Mouse (Mus musculus) heart, embryonic 11.5 days (tissue): Measurements from ENCODE around the gene Ssu72. TPM values are rescaled to one million over a fixed set of nuclear protein-coding genes. Genes with fewer than 3 reads are reported as not detected.
"Not testable (repeated sequence)": the region's sequence is repeated elsewhere in the genome, so short reads cannot be mapped to it uniquely, and the experiment has no call there.

ENCODE experiments used
- ATAC-seq: fragments of 200-750 bp; cut with Nextera tagmentation; replicated peaks from 2 replicates; pipeline ENCODE4 v1.8.0; 2017; ENCODE audit warnings: moderate library complexity; ENCODE audit not compliant: insufficient number of reproducible peaks, low FRiP score, low TSS enrichment
- H3K27ac ChIP-seq: fragments of 300-500 bp; sonication (generic); 2 replicates; pipeline ENCODE4 v1.5.1; 2014; ENCODE audit warnings: mild to moderate bottlenecking, low read depth, low read length
- H3K27me3 ChIP-seq: fragments of 300-500 bp; sonication (generic); 2 replicates; pipeline ENCODE4 v1.6.1; 2014; ENCODE audit warnings: mild to moderate bottlenecking, low read length, mixed read lengths; ENCODE audit not compliant: control insufficient read depth, insufficient read depth
- H3K36me3 ChIP-seq: fragments of 300-500 bp; sonication (generic); 2 replicates; pipeline ENCODE4 v1.6.1; 2014; ENCODE audit warnings: mild to moderate bottlenecking, low read length, moderate library complexity, mixed read lengths; ENCODE audit not compliant: control insufficient read depth, insufficient read depth
- H3K4me1 ChIP-seq: fragments of 300-500 bp; sonication (generic); 2 replicates; pipeline ENCODE4 v1.6.1; 2014; ENCODE audit warnings: low read length; ENCODE audit not compliant: control insufficient read depth, insufficient read depth
- H3K4me2 ChIP-seq: fragments of 300-500 bp; sonication (generic); 2 replicates; pipeline ENCODE4 v1.6.1; 2014; ENCODE audit warnings: mild to moderate bottlenecking, moderate library complexity
- H3K4me3 ChIP-seq: fragments of 300-500 bp; sonication (generic); 2 replicates; pipeline ENCODE4 v1.5.1; 2014; ENCODE audit warnings: low read depth, low read length
- H3K9ac ChIP-seq: fragments of 300-500 bp; sonication (generic); 2 replicates; pipeline ENCODE4 v1.6.1; 2014; ENCODE audit warnings: mild to moderate bottlenecking, low read depth, low read length, moderate library complexity
- H3K9me3 ChIP-seq: fragments of 300-500 bp; sonication (generic); replicated peaks from 2 replicates; pipeline ENCODE4 v1.6.1; 2016; ENCODE audit warnings: low read length; ENCODE audit not compliant: control insufficient read depth
- WGBS: fragments of 180-500 bp; shearing (Covaris S2); extraction: QIAGEN DNeasy Blood & Tissue Kit; methylation state at CpG from one replicate; pipeline ENCODE4 v1.1.7; 2014; ENCODE audit not compliant: insufficient replicate concordance; 5-methylcytosine and 5-hydroxymethylcytosine counted together
- polyA plus RNA-seq: library from polyadenylated mRNA; unstranded; fragments of >200 nt; fragmentation: Nextera tagmentation; extraction: Ambion mirVana; gene quantifications from 2 replicates; pipeline ENCODE4 v1.2.1, GENCODE M21; 2014

The Ssu72 gene
- polyA plus RNA-seq, 1 experiment from 2014 or later: 128 TPM

DNA sequence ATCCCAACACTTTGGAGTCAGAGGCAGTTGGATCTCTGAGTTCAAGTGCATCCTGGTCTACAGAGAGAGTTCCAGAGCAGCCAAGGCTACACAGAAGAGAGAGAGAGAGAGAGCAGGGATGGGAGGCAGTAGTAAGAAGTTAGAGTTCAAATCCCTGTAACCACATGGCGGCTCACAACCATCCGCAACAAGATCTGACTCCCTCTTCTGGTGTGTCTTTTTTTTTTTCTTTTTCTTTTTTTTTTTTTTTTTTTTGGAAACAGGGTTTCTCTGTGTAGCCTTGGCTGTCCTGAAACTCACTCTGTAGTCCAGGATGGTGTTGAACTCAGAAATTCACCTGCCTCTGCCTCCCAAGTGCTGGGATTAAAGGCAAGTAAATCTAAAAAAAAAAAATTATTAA, 32.5 kb upstream of the Ssu72 start:
- Histone ChIP-seq H3K4me2 (no peak overlapping the region), H3K36me3 (no peaks in the 10 kb centered on the region), H3K27ac (no peak overlapping the region), H3K27me3 (no peaks in the 10 kb centered on the region), H3K9ac (no peak overlapping the region), H3K4me3 (no peak overlapping the region), H3K9me3 (no peaks in the 10 kb centered on the region), H3K4me1 (peaks cover 6% of the 10 kb centered on the region)
- no peak for ATAC-seq
- 53% methylated on average over 2 of the region's 2 CpGs for WGBS

DNA sequence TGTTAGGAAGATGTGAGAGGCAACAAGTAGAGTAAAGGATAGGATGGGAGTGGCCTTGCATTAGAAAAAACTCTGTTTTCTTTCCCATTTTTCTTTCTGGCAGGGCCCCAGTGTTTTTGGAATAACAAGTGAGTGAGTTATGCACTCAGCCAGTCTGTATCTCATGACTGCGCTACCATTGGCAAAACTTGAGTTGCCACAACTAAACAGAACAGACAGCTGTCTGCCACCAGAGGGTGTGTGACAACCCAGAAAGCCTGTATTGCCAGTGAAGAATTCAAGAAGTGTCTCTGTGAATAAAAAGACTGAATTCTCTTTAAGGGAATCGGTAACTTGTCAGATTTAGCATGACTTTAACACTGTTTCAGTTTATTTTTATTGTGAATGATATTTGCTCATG, 28.6 kb upstream of the Ssu72 start:
- 79% methylated on average over 2 of the region's 2 CpGs for WGBS
- H3K36me3 ChIP-seq: no peaks in the 10 kb centered on the region
- H3K27me3 ChIP-seq: no peaks in the 10 kb centered on the region
- no peak for ATAC-seq
- no peak overlapping the region for H3K4me3 ChIP-seq
- H3K4me2 ChIP-seq: no peak overlapping the region
- no peaks in the 10 kb centered on the region for H3K4me1 ChIP-seq
- H3K9me3 ChIP-seq: no peaks in the 10 kb centered on the region
- no peak overlapping the region for H3K27ac ChIP-seq
- no peak overlapping the region for H3K9ac ChIP-seq

DNA sequence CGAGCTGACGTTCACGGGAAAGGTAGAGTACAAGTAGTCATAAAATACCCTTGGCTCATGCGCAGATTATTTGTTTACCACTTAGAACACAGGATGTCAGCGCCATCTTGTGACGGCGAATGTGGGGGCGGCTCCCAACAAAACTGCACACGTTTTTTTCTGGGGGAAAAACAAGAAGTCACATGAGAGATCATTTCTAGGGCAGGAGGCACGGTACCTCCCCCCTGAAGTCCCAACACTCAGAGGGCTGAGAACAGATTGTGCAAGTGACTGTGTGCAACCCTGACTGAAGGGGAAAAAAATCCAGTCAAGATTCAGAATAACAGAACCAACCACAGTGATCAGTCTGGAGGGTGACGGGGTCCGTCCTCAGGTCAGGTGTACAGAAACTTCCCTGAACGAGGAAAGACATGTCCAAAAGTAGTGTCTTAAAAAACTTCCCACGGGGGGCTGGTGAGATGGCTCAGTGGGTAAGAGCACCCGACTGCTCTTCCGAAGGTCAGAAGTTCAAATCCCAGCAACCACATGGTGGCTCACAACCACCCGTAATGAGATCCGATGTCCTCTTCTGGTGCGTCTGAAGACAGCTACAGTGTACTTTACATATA, 20.8 kb upstream of the Ssu72 start:
- H3K4me2 ChIP-seq, H3K36me3 ChIP-seq, ATAC-seq, H3K27me3 ChIP-seq, H3K9me3 ChIP-seq, H3K4me1 ChIP-seq, H3K9ac ChIP-seq, H3K27ac ChIP-seq, H3K4me3 ChIP-seq: not testable (repeated sequence)
- WGBS: 83% methylated on average over 16 of the region's 19 CpGs

DNA sequence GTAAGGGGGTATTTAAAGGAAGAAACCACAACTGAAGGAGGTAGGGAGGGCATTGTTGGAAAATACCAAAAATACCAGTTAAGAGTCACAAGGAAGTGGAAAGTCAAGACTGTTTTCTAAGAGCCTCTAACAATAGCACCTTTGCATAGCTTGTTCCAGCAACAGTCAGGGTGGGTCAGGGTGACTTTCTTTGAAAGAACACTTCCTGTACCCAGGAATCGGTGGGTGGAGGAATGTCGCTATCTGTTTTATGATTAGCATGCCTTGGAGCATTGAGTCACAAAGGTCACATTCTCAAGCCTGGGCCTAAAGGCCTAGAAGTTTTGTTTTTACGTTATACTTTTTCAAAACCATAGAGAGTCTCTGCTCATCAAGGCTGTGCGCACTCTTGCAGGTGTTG, 16.8 kb upstream of the Ssu72 start:
- H3K27me3 ChIP-seq: not testable (repeated sequence)

DNA sequence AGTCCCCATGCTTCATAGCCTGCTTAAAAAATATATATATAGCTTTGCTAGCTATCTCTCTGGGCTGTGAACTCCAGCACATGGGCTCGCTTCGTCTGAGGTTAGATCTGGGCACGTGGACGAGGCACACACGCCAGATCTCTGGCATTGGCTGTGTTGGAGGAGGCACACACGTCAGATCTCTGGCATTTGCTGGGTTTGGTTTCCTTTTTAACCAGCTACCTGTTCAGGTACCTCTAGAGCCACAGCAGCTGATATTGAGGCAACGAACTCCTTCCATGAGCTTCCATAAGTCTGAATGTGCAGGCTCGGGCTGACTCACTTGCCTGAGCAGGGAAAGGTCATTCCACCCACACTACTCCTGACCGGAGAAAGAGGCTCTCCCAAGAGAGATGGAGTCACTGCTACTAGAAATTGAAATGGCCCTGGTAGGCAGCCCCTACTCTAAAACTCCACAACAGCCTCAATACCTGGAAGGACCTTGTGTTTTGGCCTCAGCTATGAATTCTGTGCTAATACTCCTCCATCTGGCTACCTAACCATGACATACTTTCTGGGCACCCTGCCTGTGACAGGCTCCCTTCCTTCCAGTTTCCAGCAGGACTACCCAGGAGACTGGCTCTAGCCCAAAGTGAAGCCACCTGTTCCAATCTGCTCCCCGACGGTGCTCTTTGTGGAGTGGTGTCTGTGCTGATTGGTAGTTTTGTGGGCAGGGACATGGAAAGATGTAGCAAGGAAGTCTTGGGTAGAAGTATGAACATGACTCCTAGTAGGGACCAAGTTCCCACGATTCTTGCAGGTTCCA, 13.8 kb upstream of the Ssu72 start:
- Histone ChIP-seq H3K9me3 (no peaks in the 10 kb centered on the region), H3K36me3 (no peaks in the 10 kb centered on the region), H3K9ac (no peak overlapping the region), H3K4me2 (no peak overlapping the region), H3K27ac (no peak overlapping the region), H3K4me3 (no peak overlapping the region), H3K4me1 (no peaks in the 10 kb centered on the region), H3K27me3 (peaks cover 21% of the 10 kb centered on the region)
- ATAC-seq: no peak
- WGBS: 76% methylated on average over 12 of the region's 12 CpGs

More for the DNA sequence above, 16.8 kb upstream of the Ssu72 start:
- 64% methylated on average over 4 of the region's 4 CpGs for WGBS
- not testable (repeated sequence) for H3K36me3 ChIP-seq, H3K4me1 ChIP-seq, H3K9me3 ChIP-seq, H3K27ac ChIP-seq, H3K4me3 ChIP-seq, H3K4me2 ChIP-seq, ATAC-seq, H3K9ac ChIP-seq

DNA sequence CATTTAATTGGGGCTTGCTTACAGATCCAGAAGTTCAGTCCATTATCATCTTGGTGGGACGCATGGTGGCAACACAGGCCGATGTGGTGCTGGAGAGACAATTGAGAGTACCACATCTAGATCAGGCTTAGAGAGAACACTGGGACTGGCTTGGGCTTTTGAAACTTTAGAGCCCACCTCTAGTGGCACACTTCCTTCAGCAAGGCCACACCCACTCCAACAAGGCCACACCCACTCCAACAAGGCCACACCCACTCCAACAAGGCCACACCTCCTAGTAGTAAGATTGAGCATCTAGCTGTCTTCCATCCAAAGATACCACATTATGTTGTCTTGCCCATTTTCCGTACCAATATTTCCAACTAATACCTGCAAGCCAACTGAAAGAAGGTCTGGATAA, 12.2 kb upstream of the Ssu72 start:
- Histone ChIP-seq H3K4me1 (no peaks in the 10 kb centered on the region), H3K27ac (no peak overlapping the region), H3K4me2 (no peak overlapping the region), H3K27me3 (peaks cover 24% of the 10 kb centered on the region), H3K4me3 (no peak overlapping the region), H3K9me3 (no peaks in the 10 kb centered on the region), H3K36me3 (no peaks in the 10 kb centered on the region), H3K9ac (no peak overlapping the region)
- ATAC-seq: no peak
- WGBS: 92% methylated on average over 3 of the region's 3 CpGs

DNA sequence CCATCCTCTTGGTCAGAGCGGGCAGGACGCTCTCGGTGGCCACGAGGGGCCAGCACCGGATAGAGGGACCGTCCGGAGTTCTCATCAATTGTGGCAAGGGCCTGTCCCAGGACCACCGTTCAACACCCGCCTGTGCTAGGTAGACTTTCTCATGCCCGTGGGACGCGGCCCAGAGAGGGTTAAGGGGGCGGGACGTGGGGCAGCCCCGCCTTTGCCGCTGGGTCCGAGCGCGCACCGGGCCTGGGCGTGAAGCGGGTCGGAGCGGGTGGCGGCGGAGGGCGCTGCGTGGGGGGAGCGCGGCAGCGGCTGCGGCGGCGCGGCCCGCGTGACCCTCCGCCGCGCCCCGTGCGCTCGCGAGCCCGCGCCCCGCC, 10.5 kb upstream of the Ssu72 start, which contains the start of gene Fndc10:
Gene Fndc10 (plus strand): TSS at position 232 of the 371 bp plus-strand sequence.
- WGBS: 1% methylated on average over 39 of the region's 47 CpGs
- Histone ChIP-seq H3K4me2 (peak within 1 kb of the TSS; percentile 89), H3K4me3 (peak within 1 kb of the TSS; percentile 78), H3K9me3 (no peaks in the 10 kb centered on the region), H3K27ac (no peak within 1 kb of the TSS), H3K4me1 (no peaks in the 10 kb centered on the region), H3K27me3 (peaks cover 24% of the 10 kb centered on the region), H3K9ac (peak within 1 kb of the TSS; percentile 69), H3K36me3 (no peaks in the 10 kb centered on the region)
- ATAC-seq: peak; percentile 60; the same call in 1 of the 2 replicates

DNA sequence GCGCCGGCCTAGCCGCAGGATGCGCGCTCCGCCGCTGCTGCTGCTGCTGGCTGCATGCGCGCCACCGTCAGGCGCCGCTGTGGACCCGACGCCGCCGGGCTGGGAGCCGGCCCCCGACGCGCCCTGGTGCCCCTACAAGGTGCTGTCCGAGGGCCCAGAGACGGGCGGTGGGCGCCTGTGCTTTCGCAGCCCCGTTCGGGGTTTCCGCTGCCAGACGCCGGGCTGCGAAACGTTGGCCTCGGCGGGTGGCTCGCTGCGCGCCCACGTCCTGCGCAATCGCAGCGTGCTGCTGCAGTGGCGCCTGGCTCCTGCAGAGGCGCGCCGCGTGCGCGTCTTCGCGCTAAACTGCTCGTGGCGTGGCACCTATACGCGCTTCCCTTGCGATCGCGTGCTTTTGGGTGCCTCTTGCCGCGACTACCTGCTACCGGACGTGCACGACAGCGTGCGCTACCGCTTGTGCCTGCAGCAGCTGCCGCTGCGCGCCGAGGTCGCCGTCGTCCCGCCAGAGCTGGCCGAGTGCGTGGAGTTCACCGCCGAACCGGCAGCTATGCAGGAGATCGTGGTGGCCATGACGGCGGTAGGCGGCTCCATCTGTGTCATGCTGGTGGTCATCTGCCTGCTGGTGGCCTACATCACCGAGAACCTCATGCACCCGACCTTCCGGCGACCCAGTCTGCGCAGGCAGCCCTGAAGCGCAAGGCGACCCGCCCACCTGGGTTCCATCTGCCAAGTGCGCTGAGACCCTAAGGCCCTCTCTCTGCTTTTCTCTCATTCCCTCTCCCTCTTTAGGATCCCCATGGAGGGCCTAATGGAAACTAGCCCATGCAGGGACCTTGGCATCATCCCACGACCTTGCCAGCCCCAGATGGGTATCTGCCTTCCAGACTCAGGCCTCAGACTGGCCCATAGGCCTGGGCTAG, 9.9 kb upstream of the Ssu72 start:
- peak overlapping the region; percentile 78 for H3K4me3 ChIP-seq
- ATAC-seq: peak; percentile 51; the same call in 1 of the 2 replicates
- WGBS: under 1% methylated on average over 92 of the region's 92 CpGs
- H3K36me3 ChIP-seq: no peaks in the 10 kb centered on the region
- H3K27me3 ChIP-seq: peaks cover 24% of the 10 kb centered on the region
- H3K9ac ChIP-seq: peak overlapping the region; percentile 69
- peak overlapping the region; percentile 89 for H3K4me2 ChIP-seq
- H3K4me1 ChIP-seq: no peaks in the 10 kb centered on the region
- no peak overlapping the region for H3K27ac ChIP-seq
- H3K9me3 ChIP-seq: no peaks in the 10 kb centered on the region
